Mouse (Mus musculus) liver, adult 2 months (tissue): ENCODE data around the gene Skap1. TPM values are rescaled to one million over a fixed set of nuclear protein-coding genes. Genes with fewer than 3 reads are reported as not detected.
"Not testable (repeated sequence)": the region's sequence is repeated elsewhere in the genome, so short reads cannot be mapped to it uniquely, and the experiment has no call there.

Experiments used
- DNase-seq: peaks from one replicate; pipeline ENCODE4 v3.0.0-alpha.2; 2011; ENCODE audit warnings: low read depth, low spot score; ENCODE audit errors: extremely low read depth
- H3K27ac ChIP-seq: fragments of 200-500 bp; replicated peaks from 2 replicates; pipeline ENCODE4 v1.5.1; 2012; ENCODE audit warnings: low read depth, mild to moderate bottlenecking, control low read depth, inconsistent platforms, low read length; ENCODE audit not compliant: insufficient read depth
- H3K27me3 ChIP-seq: fragments of 200-500 bp; 2 replicates; pipeline ENCODE4 v1.6.1; 2012; ENCODE audit warnings: mild to moderate bottlenecking, moderate library complexity, low read length, inconsistent platforms; ENCODE audit not compliant: control insufficient read depth, insufficient read depth
- H3K36me3 ChIP-seq: fragments of 200-500 bp; 2 replicates; pipeline ENCODE4 v1.6.1; 2012; ENCODE audit warnings: low read length, inconsistent platforms; ENCODE audit not compliant: control insufficient read depth, insufficient read depth
- H3K4me1 ChIP-seq: fragments of 200-500 bp; 2 replicates; pipeline ENCODE4 v1.6.1; 2011; ENCODE audit warnings: low read length; ENCODE audit not compliant: control insufficient read depth, insufficient read depth
- H3K4me3 ChIP-seq: fragments of 200-500 bp; 2 replicates; pipeline ENCODE4 v1.5.1; 2011; ENCODE audit warnings: low read depth, mild to moderate bottlenecking, control low read depth, low read length, moderate library complexity; ENCODE audit not compliant: insufficient read depth
- H3K79me2 ChIP-seq: fragments of 200-500 bp; 2 replicates; pipeline ENCODE4 v1.6.1; 2012; ENCODE audit warnings: inconsistent platforms, mild to moderate bottlenecking, low read length, moderate library complexity; ENCODE audit not compliant: control insufficient read depth, insufficient read depth
- H3K9ac ChIP-seq: fragments of 200-500 bp; 2 replicates; pipeline ENCODE4 v1.6.1; 2012; ENCODE audit warnings: low read depth, mild to moderate bottlenecking, control low read depth, inconsistent platforms, low read length
- CTCF ChIP-seq: fragments of 200-500 bp; IDR thresholded peaks from 2 replicates; pipeline ENCODE4 v1.5.1; 2011; ENCODE audit warnings: low read depth, low read length, control low read depth
- POLR2A ChIP-seq: fragments of 200-500 bp; IDR thresholded peaks from 2 replicates; pipeline ENCODE4 v1.6.1; 2011; ENCODE audit warnings: low read length, control low read depth; ENCODE audit not compliant: insufficient read depth; ENCODE audit errors: extremely low read depth
- WGBS: fragments of 180-500 bp; shearing (Covaris S2); methylation state at CpG from one replicate; pipeline ENCODE4 v1.1.7; 2018; 5-methylcytosine and 5-hydroxymethylcytosine counted together
- polyA plus RNA-seq: library from polyadenylated mRNA; depleted of rRNA; stranded (reverse); fragments of >200 nt; gene quantifications from 2 replicates; pipeline ENCODE4 v1.2.3, GENCODE M21; 2012
- total RNA-seq: library from RNA; depleted of rRNA; stranded (reverse); fragments of >200 nt; gene quantifications from 2 replicates; pipeline ENCODE4 v1.2.3, GENCODE M21; 2014

The Skap1 gene
- total and polyA plus RNA-seq, 2 experiments: 0.40 to 0.92 TPM

GRCm38 (mm10) chr11:96776968-96777962, 312.9 kb downstream of the Skap1 start, which contains the start of gene Snx11:
Snx11 (minus strand) TSS chr11:96777559.
- TF ChIP-seq CTCF: peak; percentile 74
- TF ChIP-seq POLR2A: peak; percentile 63; the same call in 1 of the 2 replicates
- 2% methylated on average over 59 of the region's 59 CpGs for WGBS
- H3K4me3 ChIP-seq: peak within 1 kb of the TSS; percentile 87

GRCm38 (mm10) chr11:96778061-96778627, 313.8 kb downstream of the Skap1 start:
- 67% methylated on average over 10 of the region's 10 CpGs for WGBS

More at GRCm38 (mm10) chr11:96776968-96777962, 312.9 kb downstream of the Skap1 start, which contains the start of gene Snx11:
- peak within 1 kb of the TSS; percentile 70 for H3K9ac ChIP-seq
- no peaks in the 10 kb centered on the region for H3K79me2 ChIP-seq
- peak; percentile 94 for DNase-seq
- no peaks in the 10 kb centered on the region for H3K27me3 ChIP-seq
- H3K36me3 ChIP-seq: peaks cover 2% of the 10 kb centered on the region; the same call in 1 of the 2 replicates
- 0 out of 2 replicates have a peak within 1 kb of the TSS, but pooled peaks have one; percentile 5 for H3K27ac ChIP-seq
- H3K4me1 ChIP-seq: peaks cover 7% of the 10 kb centered on the region; the same call in 1 of the 2 replicates

GRCm38 (mm10) chr11:96780306-96780705, 315.9 kb downstream of the Skap1 start:
- 88% methylated on average over 5 of the region's 5 CpGs for WGBS
- Histone ChIP-seq H3K4me1 (peaks cover 7% of the 10 kb centered on the region; the same call in 1 of the 2 replicates), H3K27me3 (no peaks in the 10 kb centered on the region), H3K36me3 (no peaks in the 10 kb centered on the region), H3K79me2 (no peaks in the 10 kb centered on the region), H3K4me3 (no peak overlapping the region), H3K27ac (no peak overlapping the region), H3K9ac (no peak overlapping the region)
- TF ChIP-seq CTCF (no peak), POLR2A (no peak)
- no peak for DNase-seq

More at GRCm38 (mm10) chr11:96778061-96778627, 313.8 kb downstream of the Skap1 start:
- not testable (repeated sequence) for H3K9ac ChIP-seq, H3K27me3 ChIP-seq, H3K27ac ChIP-seq, H3K79me2 ChIP-seq, H3K4me3 ChIP-seq, DNase-seq, H3K4me1 ChIP-seq, H3K36me3 ChIP-seq

GRCm38 (mm10) chr11:96781425-96781824, 317.0 kb downstream of the Skap1 start:
- Histone ChIP-seq H3K9ac (no peak overlapping the region), H3K36me3 (no peaks in the 10 kb centered on the region), H3K4me1 (peaks cover 5% of the 10 kb centered on the region; the same call in 1 of the 2 replicates), H3K79me2 (no peaks in the 10 kb centered on the region), H3K27ac (no peak overlapping the region), H3K4me3 (no peak overlapping the region), H3K27me3 (no peaks in the 10 kb centered on the region)
- DNase-seq: no peak
- WGBS: 83% methylated on average over 2 of the region's 2 CpGs
- TF ChIP-seq CTCF (peak; percentile 17; the same call in 1 of the 2 replicates), POLR2A (no peak)

- H3K27ac ChIP-seq, H3K4me1 ChIP-seq: not testable (repeated sequence)
- 18% methylated on average over 7 of the region's 7 CpGs for WGBS
Measured at GRCm38 (mm10) chr11:96784847-96785246, 320.5 kb downstream of the Skap1 start.

More at GRCm38 (mm10) chr11:96784847-96785246, 320.5 kb downstream of the Skap1 start:
- not testable (repeated sequence) for H3K36me3 ChIP-seq, H3K27me3 ChIP-seq, H3K9ac ChIP-seq, H3K4me3 ChIP-seq, H3K79me2 ChIP-seq
- TF ChIP-seq CTCF: peak; percentile 71
- peak; percentile 35 for DNase-seq
